Mouse (Mus musculus): ENCODE data around the gene Unc13a. TPM values are rescaled to one million over a fixed set of nuclear protein-coding genes. Genes with fewer than 3 reads are reported as not detected.

The Unc13a gene
- polyA plus RNA-seq, 1 experiment from 2014 or later: 6.5 TPM

GRCm38 (mm10) chr8:71612141-71612540, 59.4 kb downstream of the Unc13a start:
- Histone ChIP-seq H3K4me3 (ENCODE audit: low read depth, low read length) (peak overlapping the region; percentile 92), H3K4me2 (ENCODE audit: low read depth, low read length, severe bottlenecking) (peak overlapping the region; percentile 84), H3K36me3 (ENCODE audit: control insufficient read depth, insufficient read depth, low read length) (no peaks in the 10 kb centered on the region; the same call in 1 of the 2 replicates), H3K9me3 (ENCODE audit: control insufficient read depth, low read length) (no peaks in the 10 kb centered on the region), H3K9ac (ENCODE audit: low read length) (peak overlapping the region; percentile 91), H3K27me3 (ENCODE audit: control insufficient read depth, insufficient read depth, low read length) (no peaks in the 10 kb centered on the region), H3K4me1 (replicated peaks; ENCODE audit: control insufficient read depth, insufficient read depth, low read length) (peaks cover 6% of the 10 kb centered on the region; the same call in 1 of the 2 replicates), H3K27ac (ENCODE audit: low read depth, low read length) (no peak overlapping the region)
- no peak for ATAC-seq (replicated peaks; ENCODE audit: low FRiP score)
- 41% methylated on average over 5 of the region's 5 CpGs for WGBS
- DNase-seq (ENCODE audit: low spot score): no peak

GRCm38 (mm10) chr8:71610822-71611651, 60.5 kb downstream of the Unc13a start, which contains the start of gene Colgalt1:
Colgalt1 (plus strand) TSS chr8:71610998.
- WGBS: under 1% methylated on average over 82 of the region's 82 CpGs
- Histone ChIP-seq H3K9ac (ENCODE audit: low read length) (peak within 1 kb of the TSS; percentile 91), H3K27ac (ENCODE audit: low read depth, low read length) (peak within 1 kb of the TSS; percentile 57; the same call in 1 of the 2 replicates), H3K27me3 (ENCODE audit: control insufficient read depth, insufficient read depth, low read length) (no peaks in the 10 kb centered on the region), H3K36me3 (ENCODE audit: control insufficient read depth, insufficient read depth, low read length) (no peaks in the 10 kb centered on the region; the same call in 1 of the 2 replicates), H3K4me2 (ENCODE audit: low read depth, low read length, severe bottlenecking) (peak within 1 kb of the TSS; percentile 84), H3K4me3 (ENCODE audit: low read depth, low read length) (peak within 1 kb of the TSS; percentile 92), H3K4me1 (replicated peaks; ENCODE audit: control insufficient read depth, insufficient read depth, low read length) (peaks cover 6% of the 10 kb centered on the region; the same call in 1 of the 2 replicates), H3K9me3 (ENCODE audit: control insufficient read depth, low read length) (no peaks in the 10 kb centered on the region)
- peak; percentile 95 for DNase-seq (ENCODE audit: low spot score)
- ATAC-seq (replicated peaks; ENCODE audit: low FRiP score): peak; percentile 99

DNA sequence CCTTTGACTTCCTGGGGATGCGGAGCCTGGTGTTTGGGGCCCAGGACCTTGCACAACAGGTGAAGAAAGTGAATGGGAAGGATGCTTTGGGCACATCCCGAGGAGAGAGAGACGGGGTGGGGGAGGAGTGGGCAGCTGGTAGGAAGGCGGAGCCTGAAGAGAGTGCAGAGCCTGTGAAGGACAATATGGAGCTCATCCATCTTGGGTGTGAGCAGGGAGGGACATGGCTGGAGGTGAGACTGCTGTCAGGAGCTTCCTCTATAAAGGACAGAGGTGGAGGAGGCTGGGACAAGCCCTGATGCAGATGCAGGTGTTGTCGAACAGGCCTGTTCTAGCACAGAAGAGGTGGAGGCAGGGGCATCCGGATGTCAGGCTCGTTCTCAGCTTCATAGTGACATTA, 67.5 kb downstream of the Unc13a start:
- DNase-seq (ENCODE audit: low spot score) (no peak), ATAC-seq (replicated peaks; ENCODE audit: low FRiP score) (no peak)
- Histone ChIP-seq H3K4me2 (ENCODE audit: low read depth, low read length, severe bottlenecking) (no peak overlapping the region), H3K4me1 (replicated peaks; ENCODE audit: control insufficient read depth, insufficient read depth, low read length) (peaks cover 6% of the 10 kb centered on the region), H3K27ac (ENCODE audit: low read depth, low read length) (no peak overlapping the region), H3K4me3 (ENCODE audit: low read depth, low read length) (no peak overlapping the region), H3K9me3 (ENCODE audit: control insufficient read depth, low read length) (no peaks in the 10 kb centered on the region), H3K27me3 (ENCODE audit: control insufficient read depth, insufficient read depth, low read length) (peaks cover 24% of the 10 kb centered on the region), H3K9ac (ENCODE audit: low read length) (no peak overlapping the region), H3K36me3 (ENCODE audit: control insufficient read depth, insufficient read depth, low read length) (no peaks in the 10 kb centered on the region)
- 49% methylated on average over 7 of the region's 7 CpGs for WGBS

DNA sequence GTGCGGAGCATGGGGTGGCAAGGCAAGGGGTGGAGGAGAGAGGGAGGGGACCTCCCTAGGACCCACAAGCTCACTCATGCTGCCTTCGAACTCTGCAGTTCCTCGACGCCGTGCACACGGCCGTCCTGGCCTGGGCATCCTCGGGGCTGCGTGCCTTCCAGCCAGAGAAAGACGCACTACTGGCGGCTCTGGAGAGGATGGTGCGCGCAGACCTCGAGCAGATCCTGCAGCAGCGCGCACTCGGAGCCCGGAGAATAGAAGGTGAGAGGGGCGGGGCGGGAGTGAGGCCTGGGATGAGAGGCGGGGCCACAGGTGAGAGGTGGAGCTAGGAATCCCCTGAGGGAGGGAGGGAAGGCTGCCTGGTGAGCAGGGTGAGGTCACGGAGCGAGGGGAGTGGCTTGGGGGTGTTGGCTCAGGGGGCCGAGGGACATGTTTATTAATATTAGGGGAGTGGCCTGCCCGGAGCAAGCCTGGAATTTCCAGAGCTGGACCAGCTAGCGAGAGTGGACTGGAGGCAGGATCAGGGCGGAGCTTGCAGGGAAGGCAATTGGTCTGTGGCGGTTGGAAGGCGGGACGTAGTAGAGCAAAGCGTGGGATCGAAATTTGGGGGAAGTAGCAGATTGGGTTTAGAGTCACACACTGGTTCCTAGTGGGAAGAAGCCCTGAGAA, 68.8 kb downstream of the Unc13a start:
- Histone ChIP-seq H3K27ac (ENCODE audit: low read depth, low read length) (no peak overlapping the region), H3K4me3 (ENCODE audit: low read depth, low read length) (peak overlapping the region; percentile 21), H3K9ac (ENCODE audit: low read length) (no peak overlapping the region), H3K9me3 (ENCODE audit: control insufficient read depth, low read length) (no peaks in the 10 kb centered on the region), H3K4me1 (replicated peaks; ENCODE audit: control insufficient read depth, insufficient read depth, low read length) (peaks cover 6% of the 10 kb centered on the region), H3K27me3 (ENCODE audit: control insufficient read depth, insufficient read depth, low read length) (peaks cover 24% of the 10 kb centered on the region), H3K36me3 (ENCODE audit: control insufficient read depth, insufficient read depth, low read length) (no peaks in the 10 kb centered on the region), H3K4me2 (ENCODE audit: low read depth, low read length, severe bottlenecking) (peak overlapping the region; percentile 45)
- DNase-seq (ENCODE audit: low spot score): peak; percentile 75
- ATAC-seq (replicated peaks; ENCODE audit: low FRiP score): peak; percentile 57
- 1% methylated on average over 32 of the region's 32 CpGs for WGBS

DNA sequence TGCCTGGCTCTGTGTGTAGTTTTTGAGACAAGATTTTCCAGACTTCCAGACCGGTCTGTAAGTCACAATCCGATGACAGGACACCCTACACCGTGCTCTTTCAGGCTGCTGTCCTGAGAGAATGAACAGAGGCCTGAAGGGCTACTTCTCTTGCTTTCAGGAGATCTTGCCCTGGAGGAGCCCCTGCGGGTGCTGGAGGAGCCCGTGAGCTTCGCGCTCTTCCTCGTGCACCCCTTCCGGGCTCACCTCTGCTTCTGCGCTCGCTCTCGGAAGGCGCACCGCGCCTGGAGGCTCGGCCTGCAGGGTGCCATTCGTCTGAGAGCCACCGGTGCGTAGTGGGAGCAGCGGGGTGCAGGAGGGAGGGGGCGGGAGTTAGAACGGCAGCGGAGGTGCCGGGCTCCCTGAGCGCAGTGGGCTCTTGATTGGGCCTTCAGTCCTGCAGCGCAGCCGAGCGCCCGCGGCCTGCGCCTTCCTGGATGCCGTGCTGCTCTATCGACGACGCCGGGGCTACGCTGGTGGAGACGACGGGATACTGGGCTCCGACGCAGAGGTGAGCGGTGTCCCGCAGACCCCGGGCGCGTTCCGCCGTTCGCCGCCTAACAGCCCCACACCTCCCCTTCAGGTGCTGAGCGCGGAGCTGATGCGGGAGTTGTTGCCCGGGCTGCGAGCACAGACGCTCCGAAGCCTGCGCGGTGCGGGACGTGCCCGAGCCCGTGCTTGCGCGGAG, 69.5 kb downstream of the Unc13a start:
- Histone ChIP-seq H3K9me3 (ENCODE audit: control insufficient read depth, low read length) (no peaks in the 10 kb centered on the region), H3K27me3 (ENCODE audit: control insufficient read depth, insufficient read depth, low read length) (peaks cover 24% of the 10 kb centered on the region), H3K36me3 (ENCODE audit: control insufficient read depth, insufficient read depth, low read length) (no peaks in the 10 kb centered on the region), H3K27ac (ENCODE audit: low read depth, low read length) (no peak overlapping the region), H3K4me1 (replicated peaks; ENCODE audit: control insufficient read depth, insufficient read depth, low read length) (peaks cover 6% of the 10 kb centered on the region), H3K4me2 (ENCODE audit: low read depth, low read length, severe bottlenecking) (peak overlapping the region; percentile 45), H3K4me3 (ENCODE audit: low read depth, low read length) (peak overlapping the region; percentile 21), H3K9ac (ENCODE audit: low read length) (peak overlapping the region; percentile 16; the same call in 1 of the 2 replicates)
- WGBS: 4% methylated on average over 65 of the region's 65 CpGs
- DNase-seq (ENCODE audit: low spot score) (peak; percentile 60), ATAC-seq (replicated peaks; ENCODE audit: low FRiP score) (peak; percentile 37)

DNA sequence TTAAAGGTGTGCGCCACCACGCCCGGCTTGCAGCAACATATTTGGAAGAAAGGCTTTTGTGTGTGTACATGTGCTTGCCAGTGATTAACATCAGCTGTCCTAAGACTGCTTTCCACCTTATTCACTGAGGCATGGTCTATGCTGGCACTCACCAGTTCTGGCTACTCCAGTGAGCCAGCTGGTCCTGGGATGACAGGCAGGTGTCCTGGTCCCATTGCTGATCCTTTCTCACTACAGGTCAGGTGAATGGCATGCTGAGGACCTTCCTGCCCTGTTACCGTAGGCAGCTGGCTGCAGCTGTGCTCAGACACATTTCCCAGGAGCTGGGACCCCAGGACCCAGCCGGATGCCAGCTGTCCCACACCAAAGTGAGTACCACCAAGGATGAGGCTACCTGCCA, 72.7 kb downstream of the Unc13a start:
- no peak for DNase-seq (ENCODE audit: low spot score)
- Histone ChIP-seq H3K36me3 (ENCODE audit: control insufficient read depth, insufficient read depth, low read length) (no peaks in the 10 kb centered on the region), H3K4me2 (ENCODE audit: low read depth, low read length, severe bottlenecking) (no peak overlapping the region), H3K27ac (ENCODE audit: low read depth, low read length) (no peak overlapping the region), H3K9ac (ENCODE audit: low read length) (no peak overlapping the region), H3K4me3 (ENCODE audit: low read depth, low read length) (no peak overlapping the region), H3K9me3 (ENCODE audit: control insufficient read depth, low read length) (no peaks in the 10 kb centered on the region), H3K4me1 (replicated peaks; ENCODE audit: control insufficient read depth, insufficient read depth, low read length) (peaks cover 6% of the 10 kb centered on the region), H3K27me3 (ENCODE audit: control insufficient read depth, insufficient read depth, low read length) (peaks cover 22% of the 10 kb centered on the region)
- ATAC-seq (replicated peaks; ENCODE audit: low FRiP score): no peak
- WGBS: 96% methylated on average over 5 of the region's 5 CpGs

GRCm38 (mm10) chr8:71598375-71598774, 73.2 kb downstream of the Unc13a start:
- H3K27me3 ChIP-seq (ENCODE audit: control insufficient read depth, insufficient read depth, low read length): peaks cover 22% of the 10 kb centered on the region
- ATAC-seq (replicated peaks; ENCODE audit: low FRiP score): no peak
- no peak overlapping the region for H3K27ac ChIP-seq (ENCODE audit: low read depth, low read length)
- no peak overlapping the region for H3K4me3 ChIP-seq (ENCODE audit: low read depth, low read length)
- H3K9ac ChIP-seq (ENCODE audit: low read length): no peak overlapping the region
- H3K4me1 ChIP-seq (replicated peaks; ENCODE audit: control insufficient read depth, insufficient read depth, low read length): peaks cover 6% of the 10 kb centered on the region
- H3K9me3 ChIP-seq (ENCODE audit: control insufficient read depth, low read length): no peaks in the 10 kb centered on the region
- no peak overlapping the region for H3K4me2 ChIP-seq (ENCODE audit: low read depth, low read length, severe bottlenecking)
- H3K36me3 ChIP-seq (ENCODE audit: control insufficient read depth, insufficient read depth, low read length): no peaks in the 10 kb centered on the region
- no peak for DNase-seq (ENCODE audit: low spot score)

GRCm38 (mm10) chr8:71597451-71597850, 74.1 kb downstream of the Unc13a start, which contains the start of gene Fam129c:
Fam129c (plus strand) TSS chr8:71597648.
- Histone ChIP-seq H3K27ac (ENCODE audit: low read depth, low read length) (no peak within 1 kb of the TSS), H3K27me3 (ENCODE audit: control insufficient read depth, insufficient read depth, low read length) (peaks cover 14% of the 10 kb centered on the region)
- 94% methylated on average over 3 of the region's 3 CpGs for WGBS

More at GRCm38 (mm10) chr8:71597451-71597850, 74.1 kb downstream of the Unc13a start, which contains the start of gene Fam129c:
- no peak within 1 kb of the TSS for H3K4me2 ChIP-seq (ENCODE audit: low read depth, low read length, severe bottlenecking)
- no peaks in the 10 kb centered on the region for H3K9me3 ChIP-seq (ENCODE audit: control insufficient read depth, low read length)
- H3K4me3 ChIP-seq (ENCODE audit: low read depth, low read length): no peak within 1 kb of the TSS
- DNase-seq (ENCODE audit: low spot score): no peak
- peaks cover 7% of the 10 kb centered on the region for H3K4me1 ChIP-seq (replicated peaks; ENCODE audit: control insufficient read depth, insufficient read depth, low read length)
- H3K9ac ChIP-seq (ENCODE audit: low read length): no peak within 1 kb of the TSS
- no peaks in the 10 kb centered on the region for H3K36me3 ChIP-seq (ENCODE audit: control insufficient read depth, insufficient read depth, low read length)
- ATAC-seq (replicated peaks; ENCODE audit: low FRiP score): no peak
